Mouse (Mus musculus): ENCODE results near the gene Slc41a1. TPM values are rescaled to one million over a fixed set of nuclear protein-coding genes. Genes with fewer than 3 reads are reported as not detected.

The Slc41a1 gene
- total and polyA plus RNA-seq, 3 experiments = 6.3 to 10.7 (median 8.8) TPM

GRCm38 (mm10) chr1:131795171-131795570 lies 32.1 kb upstream of the Slc41a1 start:
- peaks cover 2% of the 10 kb centered on the region for H3K27me3 ChIP-seq (replicated peaks)
- H3K4me3 ChIP-seq (replicated peaks in 1 of 3; ENCODE audit: low read depth in 2 of 3, low read length in 2 of 3, poor library complexity in 1 of 3) = no peak overlapping the region
- no peak for TF ChIP-seq MAFK (IDR thresholded peaks at IDR 0.05; ENCODE audit: insufficient replicate concordance, low read length)
- no peak for TF ChIP-seq SMC3 (IDR thresholded peaks at IDR 0.05; ENCODE audit: low read depth, low read length)
- no peak for TF ChIP-seq EP300 (IDR thresholded peaks at IDR 0.05; ENCODE audit: low read length)
- TF ChIP-seq ELF1 (IDR thresholded peaks at IDR 0.05; ENCODE audit: low read depth, low read length) = no peak
- no peak for TF ChIP-seq ETS1 (conservative IDR thresholded peaks at IDR 0.05; ENCODE audit: low read depth, low read length)
- no peak for TF ChIP-seq TCF12 (IDR thresholded peaks at IDR 0.05; ENCODE audit: low read depth, low read length)
- no peak for TF ChIP-seq E2F4 (IDR thresholded peaks at IDR 0.05; ENCODE audit: insufficient replicate concordance, low read depth, low read length)
- no peak for TF ChIP-seq NELFE (IDR thresholded peaks at IDR 0.05; ENCODE audit: low read depth, low read length)
- TF ChIP-seq MEF2A (IDR thresholded peaks at IDR 0.05; ENCODE audit: borderline replicate concordance, low read depth, low read length) = no peak
- TF ChIP-seq KAT2A (IDR thresholded peaks at IDR 0.05; ENCODE audit: insufficient replicate concordance, low read length) = no peak
- no peak for TF ChIP-seq CHD2 (IDR thresholded peaks at IDR 0.05; ENCODE audit: low read length)
- no peak for TF ChIP-seq TBP (conservative IDR thresholded peaks at IDR 0.05; ENCODE audit: low read depth, low read length)
- no peak for TF ChIP-seq BHLHE40 (IDR thresholded peaks at IDR 0.05; ENCODE audit: low read depth, low read length)
- no peak for TF ChIP-seq CHD1 (IDR thresholded peaks at IDR 0.05; ENCODE audit: low read depth, low read length)
- no peak for TF ChIP-seq NRF1 (IDR thresholded peaks at IDR 0.05; ENCODE audit: low read depth, low read length)
- TF ChIP-seq ZMIZ1 (IDR thresholded peaks at IDR 0.05; ENCODE audit: low read depth, low read length) = no peak
- TF ChIP-seq PAX5 (IDR thresholded peaks at IDR 0.05; ENCODE audit: low read length) = no peak
- no peak for TF ChIP-seq IRF4 (IDR thresholded peaks at IDR 0.05; ENCODE audit: low read depth, low read length)
- TF ChIP-seq USF1 (IDR thresholded peaks at IDR 0.05; ENCODE audit: low read depth, low read length) = no peak
- no peak for TF ChIP-seq MAZ (IDR thresholded peaks at IDR 0.05; ENCODE audit: low read depth, low read length)
- no peak for DNase-seq (ENCODE audit: extremely low read depth)
- in situ Hi-C loops (cut with MboI; ENCODE audit: low pct_ligation_motif_present, low pct_unique_long_range_greater_than_20kb, low sequenced_read_pairs) = no loop called here
- peaks cover 2 to 7% of the 10 kb centered on the region in 2 experiments; a peak in 3 of 4 replicates for H3K4me1 ChIP-seq (ENCODE audit: control insufficient read depth in 1 of 2, insufficient read depth in 2 of 2)
- no peaks in the 10 kb centered on the region for H3K36me3 ChIP-seq (replicated peaks in 1 of 2; ENCODE audit: control insufficient read depth in 1 of 2, insufficient read depth in 1 of 2, low read length in 1 of 2)
- dilution Hi-C loops (cut with MboI; ENCODE audit: extremely low pct_ligation_motif_present, extremely low pct_unique_long_range_greater_than_20kb, low sequenced_read_pairs) = no loop called here
- H3K9ac ChIP-seq (ENCODE audit: insufficient read depth, low read depth) = no peak overlapping the region
- H3K79me2 ChIP-seq (replicated peaks; ENCODE audit: control insufficient read depth, extremely low read depth, insufficient read depth, poor library complexity, severe bottlenecking) = no peaks in the 10 kb centered on the region
- H3K9me3 ChIP-seq (replicated peaks; ENCODE audit: low read length) = no peaks in the 10 kb centered on the region
- no peak overlapping the region for H3K4me2 ChIP-seq (ENCODE audit: insufficient read depth, low read depth, poor library complexity, severe bottlenecking)
- H3K27ac ChIP-seq (ENCODE audit: insufficient read depth, low read depth) = no peak overlapping the region

GRCm38 (mm10) chr1:131797202-131797909 lies 29.9 kb upstream of the Slc41a1 start, which contains the start of gene Pm20d1:
Gene Pm20d1, plus strand, starts transcription at chr1:131797381.
- peaks cover 2% of the 10 kb centered on the region for H3K27me3 ChIP-seq (replicated peaks)
- in situ Hi-C loops (cut with MboI; ENCODE audit: low pct_ligation_motif_present, low pct_unique_long_range_greater_than_20kb, low sequenced_read_pairs) (no loop called here), dilution Hi-C loops (cut with MboI; ENCODE audit: extremely low pct_ligation_motif_present, extremely low pct_unique_long_range_greater_than_20kb, low sequenced_read_pairs) (no loop called here)
- H3K9me3 ChIP-seq (replicated peaks; ENCODE audit: low read length) = no peaks in the 10 kb centered on the region
- H3K4me2 ChIP-seq (ENCODE audit: insufficient read depth, low read depth, poor library complexity, severe bottlenecking) = no peak within 1 kb of the TSS
- DNase-seq (ENCODE audit: extremely low read depth) = no peak
- H3K79me2 ChIP-seq (replicated peaks; ENCODE audit: control insufficient read depth, extremely low read depth, insufficient read depth, poor library complexity, severe bottlenecking) = no peaks in the 10 kb centered on the region
- no peak within 1 kb of the TSS for H3K27ac ChIP-seq (ENCODE audit: insufficient read depth, low read depth)
- H3K4me1 ChIP-seq (ENCODE audit: control insufficient read depth in 1 of 2, insufficient read depth in 2 of 2) = peaks cover 6 to 11% of the 10 kb centered on the region in 2 experiments
- no peak within 1 kb of the TSS for H3K9ac ChIP-seq (ENCODE audit: insufficient read depth, low read depth)
- H3K4me3 ChIP-seq (replicated peaks in 1 of 3; ENCODE audit: low read depth in 2 of 3, low read length in 2 of 3, poor library complexity in 1 of 3) = no peak within 1 kb of the TSS
- H3K36me3 ChIP-seq (replicated peaks in 1 of 2; ENCODE audit: control insufficient read depth in 1 of 2, insufficient read depth in 1 of 2, low read length in 1 of 2) = no peaks in the 10 kb centered on the region
- no peak for TF ChIP-seq IRF4 (IDR thresholded peaks at IDR 0.05; ENCODE audit: low read depth, low read length)
- no peak for TF ChIP-seq RAD21 (IDR thresholded peaks at IDR 0.05; ENCODE audit: low read depth, low read length)

Measured in CH12.LX (cell line).